Mouse (Mus musculus): ENCODE measurements at regions not wholly inside any gene's neighbourhood (a gene's known extent, or its start where the extent isn't known, plus 50 kb on each side); places are given as distances from the start of the nearest gene placed in this dataset.

DNA sequence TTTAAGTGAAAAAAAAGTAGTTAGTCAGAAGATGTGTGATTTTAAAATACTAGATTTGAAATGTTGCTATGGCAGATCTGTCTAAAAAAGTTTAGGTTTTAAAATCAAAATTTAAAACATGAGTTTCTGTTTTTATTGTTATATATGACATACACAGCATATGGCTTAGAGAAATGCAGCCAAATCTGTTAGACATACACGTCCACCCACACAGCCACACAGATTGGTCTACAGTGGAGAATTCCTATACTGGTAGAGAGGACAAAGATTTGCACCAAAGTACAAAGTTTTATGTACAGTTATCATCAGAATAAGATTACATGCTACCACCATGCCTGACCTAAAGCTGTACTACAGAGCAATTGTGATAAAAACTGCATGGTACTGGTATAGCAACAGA is 87.1 kb upstream of the Parp8 start:
- TF ChIP-seq POLR2A (IDR thresholded peaks at IDR 0.05; ENCODE audit: low read depth, low read length): no peak
- TF ChIP-seq CTCF (IDR thresholded peaks at IDR 0.05; ENCODE audit: extremely low read depth, insufficient read depth, insufficient read length, insufficient replicate concordance): no peak
